Mouse (Mus musculus): ENCODE measurements around the gene Hist1h2ac. TPM values are rescaled to one million over a fixed set of nuclear protein-coding genes. Genes with fewer than 3 reads are reported as not detected.

Gene Hist1h2ac
- polyA plus RNA-seq, 1 experiment from 2014 or later: 1.1 TPM

GRCm38 (mm10) chr13:23698996-23699395, 15.2 kb upstream of the Hist1h2ac start:
- no peaks in the 10 kb centered on the region for H3K9me3 ChIP-seq (replicated peaks)
- H3K4me3 ChIP-seq (replicated peaks): no peak overlapping the region; the same call in 1 of the 2 replicates
- peak overlapping the region; percentile 66 for H3K4me2 ChIP-seq (replicated peaks)
- H3K4me1 ChIP-seq: peaks cover 20% of the 10 kb centered on the region; the same call in 1 of the 2 replicates
- no peaks in the 10 kb centered on the region for H3K36me3 ChIP-seq
- H3K27ac ChIP-seq (replicated peaks): peak overlapping the region; percentile 91
- no peaks in the 10 kb centered on the region for H3K27me3 ChIP-seq
- no peak for ATAC-seq (ENCODE audit: insufficient number of reproducible peaks, low FRiP score, low TSS enrichment, low read depth)
- H3K9ac ChIP-seq: 0 out of 2 replicates have a peak overlapping the region, but pooled peaks have one; percentile 9
- 55% methylated on average over 6 of the region's 6 CpGs for WGBS

GRCm38 (mm10) chr13:23698300-23698693, 14.5 kb upstream of the Hist1h2ac start, which contains the start of gene Hist1h4c:
TSS of gene Hist1h4c (minus strand) at chr13:23698454.
- WGBS: under 1% methylated on average over 22 of the region's 22 CpGs
- H3K9ac ChIP-seq: peak within 1 kb of the TSS; percentile 52
- peak within 1 kb of the TSS; percentile 66 for H3K4me2 ChIP-seq (replicated peaks)
- no peaks in the 10 kb centered on the region for H3K27me3 ChIP-seq
- peak within 1 kb of the TSS; percentile 47 for H3K4me3 ChIP-seq (replicated peaks)
- no peaks in the 10 kb centered on the region for H3K36me3 ChIP-seq
- peaks cover 20% of the 10 kb centered on the region; the same call in 1 of the 2 replicates for H3K4me1 ChIP-seq
- peak; percentile 95 for ATAC-seq (ENCODE audit: insufficient number of reproducible peaks, low FRiP score, low TSS enrichment, low read depth)
- H3K9me3 ChIP-seq (replicated peaks): no peaks in the 10 kb centered on the region
- peak within 1 kb of the TSS; percentile 91 for H3K27ac ChIP-seq (replicated peaks)

GRCm38 (mm10) chr13:23697491-23698299, 13.9 kb upstream of the Hist1h2ac start:
- Histone ChIP-seq H3K9me3 (replicated peaks) (no peaks in the 10 kb centered on the region), H3K9ac (peak overlapping the region; percentile 52), H3K27ac (replicated peaks) (peak overlapping the region; percentile 91), H3K4me1 (peaks cover 20% of the 10 kb centered on the region; the same call in 1 of the 2 replicates), H3K4me2 (replicated peaks) (peak overlapping the region; percentile 66), H3K4me3 (replicated peaks) (peak overlapping the region; percentile 47), H3K36me3 (no peaks in the 10 kb centered on the region), H3K27me3 (no peaks in the 10 kb centered on the region)
- WGBS: under 1% methylated on average over 32 of the region's 32 CpGs
- ATAC-seq (ENCODE audit: insufficient number of reproducible peaks, low FRiP score, low TSS enrichment, low read depth): peak; percentile 67

- 67% methylated on average over 15 of the region's 15 CpGs for WGBS
Observed at GRCm38 (mm10) chr13:23696061-23696474, 12.3 kb upstream of the Hist1h2ac start.

GRCm38 (mm10) chr13:23695514-23695913, 11.8 kb upstream of the Hist1h2ac start, which contains the start of gene Hist1h1t:
TSS of gene Hist1h1t (plus strand) at chr13:23695814.
- Histone ChIP-seq H3K9ac (no peak within 1 kb of the TSS), H3K9me3 (replicated peaks) (no peaks in the 10 kb centered on the region)

More at GRCm38 (mm10) chr13:23696061-23696474, 12.3 kb upstream of the Hist1h2ac start:
- H3K27me3 ChIP-seq: no peaks in the 10 kb centered on the region
- H3K4me3 ChIP-seq (replicated peaks): no peak overlapping the region
- H3K4me1 ChIP-seq: peaks cover 18% of the 10 kb centered on the region; the same call in 1 of the 2 replicates
- no peaks in the 10 kb centered on the region for H3K36me3 ChIP-seq
- H3K9ac ChIP-seq: no peak overlapping the region
- no peaks in the 10 kb centered on the region for H3K9me3 ChIP-seq (replicated peaks)
- no peak overlapping the region for H3K27ac ChIP-seq (replicated peaks)
- no peak for ATAC-seq (ENCODE audit: insufficient number of reproducible peaks, low FRiP score, low TSS enrichment, low read depth)
- no peak overlapping the region for H3K4me2 ChIP-seq (replicated peaks)

GRCm38 (mm10) chr13:23694956-23695355, 11.2 kb upstream of the Hist1h2ac start:
- Histone ChIP-seq H3K4me1 (peaks cover 14% of the 10 kb centered on the region; the same call in 1 of the 2 replicates), H3K27me3 (no peaks in the 10 kb centered on the region), H3K27ac (replicated peaks) (no peak overlapping the region), H3K9me3 (replicated peaks) (no peaks in the 10 kb centered on the region), H3K36me3 (no peaks in the 10 kb centered on the region), H3K4me3 (replicated peaks) (no peak overlapping the region), H3K4me2 (replicated peaks) (no peak overlapping the region), H3K9ac (no peak overlapping the region)
- ATAC-seq (ENCODE audit: insufficient number of reproducible peaks, low FRiP score, low TSS enrichment, low read depth): no peak
- WGBS: 93% methylated on average over 9 of the region's 9 CpGs

More at GRCm38 (mm10) chr13:23695514-23695913, 11.8 kb upstream of the Hist1h2ac start, which contains the start of gene Hist1h1t:
- Histone ChIP-seq H3K27ac (replicated peaks) (no peak within 1 kb of the TSS), H3K36me3 (no peaks in the 10 kb centered on the region), H3K27me3 (no peaks in the 10 kb centered on the region), H3K4me1 (peaks cover 14% of the 10 kb centered on the region; the same call in 1 of the 2 replicates), H3K4me2 (replicated peaks) (no peak within 1 kb of the TSS), H3K4me3 (replicated peaks) (no peak within 1 kb of the TSS)
- no peak for ATAC-seq (ENCODE audit: insufficient number of reproducible peaks, low FRiP score, low TSS enrichment, low read depth)
- 50% methylated on average over 13 of the region's 13 CpGs for WGBS

GRCm38 (mm10) chr13:23693856-23694440, 10.2 kb upstream of the Hist1h2ac start:
- H3K4me3 ChIP-seq (replicated peaks): no peak overlapping the region
- H3K27me3 ChIP-seq: no peaks in the 10 kb centered on the region
- peaks cover 13% of the 10 kb centered on the region; the same call in 1 of the 2 replicates for H3K4me1 ChIP-seq
- no peak overlapping the region for H3K27ac ChIP-seq (replicated peaks)
- H3K9ac ChIP-seq: no peak overlapping the region
- H3K36me3 ChIP-seq: no peaks in the 10 kb centered on the region
- ATAC-seq (ENCODE audit: insufficient number of reproducible peaks, low FRiP score, low TSS enrichment, low read depth): no peak
- 81% methylated on average over 6 of the region's 6 CpGs for WGBS
- no peak overlapping the region for H3K4me2 ChIP-seq (replicated peaks)
- no peaks in the 10 kb centered on the region for H3K9me3 ChIP-seq (replicated peaks)

GRCm38 (mm10) chr13:23689459-23689858, 5.7 kb upstream of the Hist1h2ac start:
- 75% methylated on average over 2 of the region's 2 CpGs for WGBS
- Histone ChIP-seq H3K36me3 (no peaks in the 10 kb centered on the region), H3K27me3 (no peaks in the 10 kb centered on the region), H3K27ac (replicated peaks) (no peak overlapping the region), H3K4me2 (replicated peaks) (no peak overlapping the region), H3K9me3 (replicated peaks) (no peaks in the 10 kb centered on the region), H3K9ac (no peak overlapping the region), H3K4me1 (peaks cover 5% of the 10 kb centered on the region; the same call in 1 of the 2 replicates), H3K4me3 (replicated peaks) (no peak overlapping the region)
- no peak for ATAC-seq (ENCODE audit: insufficient number of reproducible peaks, low FRiP score, low TSS enrichment, low read depth)

GRCm38 (mm10) chr13:23688956-23689355, 5.2 kb upstream of the Hist1h2ac start:
- Histone ChIP-seq H3K27ac (replicated peaks) (no peak overlapping the region), H3K36me3 (no peaks in the 10 kb centered on the region), H3K4me3 (replicated peaks) (no peak overlapping the region), H3K9ac (no peak overlapping the region), H3K4me2 (replicated peaks) (no peak overlapping the region), H3K27me3 (no peaks in the 10 kb centered on the region), H3K4me1 (peaks cover 5% of the 10 kb centered on the region; the same call in 1 of the 2 replicates), H3K9me3 (replicated peaks) (no peaks in the 10 kb centered on the region)
- WGBS: 94% methylated on average over 2 of the region's 2 CpGs
- ATAC-seq (ENCODE audit: insufficient number of reproducible peaks, low FRiP score, low TSS enrichment, low read depth): no peak

GRCm38 (mm10) chr13:23687907-23688306, 4.2 kb upstream of the Hist1h2ac start:
- Histone ChIP-seq H3K27me3 (no peaks in the 10 kb centered on the region), H3K36me3 (no peaks in the 10 kb centered on the region), H3K27ac (replicated peaks) (no peak overlapping the region), H3K9me3 (replicated peaks) (no peaks in the 10 kb centered on the region), H3K4me1 (peaks cover 9% of the 10 kb centered on the region), H3K9ac (no peak overlapping the region), H3K4me2 (replicated peaks) (no peak overlapping the region), H3K4me3 (replicated peaks) (no peak overlapping the region)
- no peak for ATAC-seq (ENCODE audit: insufficient number of reproducible peaks, low FRiP score, low TSS enrichment, low read depth)
- WGBS: 85% methylated on average over 7 of the region's 7 CpGs

- no peak overlapping the region for H3K4me2 ChIP-seq (replicated peaks)
- H3K36me3 ChIP-seq: no peaks in the 10 kb centered on the region
- ATAC-seq (ENCODE audit: insufficient number of reproducible peaks, low FRiP score, low TSS enrichment, low read depth): no peak
- no peaks in the 10 kb centered on the region for H3K9me3 ChIP-seq (replicated peaks)
- H3K27me3 ChIP-seq: no peaks in the 10 kb centered on the region
- 68% methylated on average over 4 of the region's 4 CpGs for WGBS
- H3K9ac ChIP-seq: no peak overlapping the region
- H3K27ac ChIP-seq (replicated peaks): no peak overlapping the region
- H3K4me3 ChIP-seq (replicated peaks): no peak overlapping the region
- peaks cover 12% of the 10 kb centered on the region for H3K4me1 ChIP-seq
Observed at GRCm38 (mm10) chr13:23687181-23687580, 3.4 kb upstream of the Hist1h2ac start.

Data from embryonic facial prominence, embryonic 15.5 days (tissue).